ENCODE assay signal across 8 mouse cellular contexts in the genomic region with DNA sequence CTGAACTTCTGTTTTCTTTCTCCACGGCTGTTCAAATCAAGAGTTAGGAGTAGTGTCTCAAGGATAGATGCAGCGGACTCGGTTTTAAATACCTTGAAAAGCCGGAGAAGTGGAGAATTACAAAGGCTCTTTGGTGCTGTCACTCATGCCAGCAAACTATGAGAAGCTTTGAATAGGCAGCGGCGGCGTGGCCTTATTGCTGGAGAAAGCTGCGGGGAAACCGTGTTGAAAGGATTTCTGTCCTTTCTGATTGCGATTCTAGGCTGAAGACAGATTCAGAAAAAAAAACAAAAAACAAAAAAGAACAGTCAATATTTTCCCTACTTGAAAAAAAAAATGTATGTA. TPM values are rescaled to one million over a fixed set of nuclear protein-coding genes. Genes with fewer than 3 reads are reported as not detected.
A peak's percentile ranks its signal among the peaks of the same experiment; 100 is the strongest.
DNase-seq lines count a peak whose midpoint lies in the region; ATAC-seq and TF ChIP-seq lines count a peak whose summit lies in the region.

No protein-coding gene starts in this region.

- H3K4me2 ChIP-seq in liver, embryonic 12.5 days = peak overlapping the region; percentile 87
- H3K4me2 ChIP-seq in stomach, postnatal 0 days (replicated peaks; ENCODE audit: low read depth) = peak overlapping the region; percentile 72

- TF ChIP-seq CTCF in cerebellum, adult 2 months (IDR thresholded peaks at IDR 0.05; ENCODE audit: borderline replicate concordance, insufficient read depth, low read depth, low read length) = no peak
- TF ChIP-seq CTCF in thymus, adult 2 months (IDR thresholded peaks at IDR 0.05; ENCODE audit: borderline replicate concordance, control insufficient read depth, extremely low read depth, insufficient read depth, low read length, poor library complexity) = no peak; the same call in 1 of the 2 replicates
- TF ChIP-seq CTCF in stomach, postnatal 0 days (IDR thresholded peaks at IDR 0.05; ENCODE audit: low read depth) = no peak

- TF ChIP-seq POLR2A in cerebellum, adult 2 months (IDR thresholded peaks at IDR 0.05; ENCODE audit: borderline replicate concordance, insufficient read depth, low read length) = no peak
- TF ChIP-seq POLR2A in thymus, adult 2 months (IDR thresholded peaks at IDR 0.05; ENCODE audit: control insufficient read depth, extremely low read depth, insufficient read depth, low read length, poor library complexity) = no peak

- no peaks in the 10 kb centered on the region for H3K27me3 ChIP-seq in cerebellum, adult 2 months (ENCODE audit: control insufficient read depth, insufficient read depth, low read length)
- no peaks in the 10 kb centered on the region for H3K27me3 ChIP-seq in thymus, adult 2 months (ENCODE audit: control insufficient read depth, insufficient read depth, low read length)
- no peaks in the 10 kb centered on the region for H3K27me3 ChIP-seq in liver, embryonic 12.5 days (replicated peaks)
- H3K27me3 ChIP-seq in stomach, postnatal 0 days (ENCODE audit: control insufficient read depth, insufficient read depth, low read length) = no peaks in the 10 kb centered on the region

- no peak overlapping the region for H3K27ac ChIP-seq in cerebellum, adult 2 months (ENCODE audit: insufficient read depth, low read length)
- H3K27ac ChIP-seq in thymus, adult 2 months (ENCODE audit: control insufficient read depth, insufficient read depth, low read length) = peak overlapping the region; percentile 14; the same call in 1 of the 2 replicates
- H3K27ac ChIP-seq in liver, embryonic 12.5 days = peak overlapping the region; percentile 89
- H3K27ac ChIP-seq in stomach, postnatal 0 days (replicated peaks) = peak overlapping the region; percentile 92

- peak; percentile 38 for ATAC-seq in liver, embryonic 12.5 days
- no peak for ATAC-seq in stomach, postnatal 0 days (ENCODE audit: low FRiP score, low TSS enrichment)

- no peaks in the 10 kb centered on the region for H3K36me3 ChIP-seq in thymus, adult 2 months (ENCODE audit: control insufficient read depth, insufficient read depth, low read length)
- peaks cover 9% of the 10 kb centered on the region; the same call in 1 of the 2 replicates for H3K36me3 ChIP-seq in liver, embryonic 12.5 days
- H3K36me3 ChIP-seq in stomach, postnatal 0 days (ENCODE audit: control insufficient read depth, insufficient read depth, low read length) = no peaks in the 10 kb centered on the region

- H3K4me1 ChIP-seq in cerebellum, adult 2 months (ENCODE audit: control insufficient read depth, insufficient read depth, low read length) = no peaks in the 10 kb centered on the region; the same call in 1 of the 2 replicates
- no peaks in the 10 kb centered on the region for H3K4me1 ChIP-seq in thymus, adult 2 months (replicated peaks; ENCODE audit: control insufficient read depth, insufficient read depth, low read length)
- peaks cover 44% of the 10 kb centered on the region for H3K4me1 ChIP-seq in liver, embryonic 12.5 days
- no peaks in the 10 kb centered on the region for H3K4me1 ChIP-seq in stomach, postnatal 0 days (replicated peaks; ENCODE audit: control insufficient read depth, insufficient read depth)

- no peaks in the 10 kb centered on the region for H3K9me3 ChIP-seq in liver, embryonic 12.5 days (replicated peaks)
- no peaks in the 10 kb centered on the region for H3K9me3 ChIP-seq in stomach, postnatal 0 days (ENCODE audit: control insufficient read depth, low read length)

- WGBS in cerebellum, adult 2 months = under 1% methylated on average over 10 of the region's 10 CpGs
- WGBS in thymus, adult 2 months = under 1% methylated on average over 10 of the region's 10 CpGs
- under 1% methylated on average over 10 of the region's 10 CpGs for WGBS in liver, embryonic 12.5 days (ENCODE audit: insufficient replicate concordance)
- under 1% methylated on average over 10 of the region's 10 CpGs for WGBS in stomach, postnatal 0 days

- DNase-seq in cerebellum, adult 2 months = no peak
- no peak for DNase-seq in cerebellum, postnatal 14 days
- no peak for DNase-seq in thymus, adult 2 months
- no peak for DNase-seq in thymus, postnatal 36 days
- DNase-seq in stomach, postnatal 0 days (ENCODE audit: low spot score) = no peak
- no peak for DNase-seq in layer of hippocampus, postnatal 10 days (ENCODE audit: low spot score in 2 of 2)
- no peak for DNase-seq in urinary bladder, postnatal 10 days (ENCODE audit: low spot score)

- no peak for TF ChIP-seq EP300 in stomach, postnatal 0 days (optimal IDR thresholded peaks at IDR 0.05)

- peak overlapping the region; percentile 58 for H3K4me3 ChIP-seq in cerebellum, adult 2 months (replicated peaks; ENCODE audit: insufficient read depth, low read depth, low read length)
- H3K4me3 ChIP-seq in thymus, adult 2 months (ENCODE audit: control insufficient read depth, insufficient read depth, low read length) = peak overlapping the region; percentile 88
- peak overlapping the region; percentile 79 for H3K4me3 ChIP-seq in liver, embryonic 12.5 days
- H3K4me3 ChIP-seq in stomach, postnatal 0 days (ENCODE audit: low read depth, low read length) = peak overlapping the region; percentile 79

- peak overlapping the region; percentile 72 for H3K9ac ChIP-seq in liver, embryonic 12.5 days
- H3K9ac ChIP-seq in stomach, postnatal 0 days (ENCODE audit: low read length) = peak overlapping the region; percentile 74

RNA-seq across cellular contexts. Expression of a gene that starts 0.4 kb away (rescaled TPM):
- polyA plus RNA-seq in cerebellum, adult 2 months (2012; rRNA removed) = 14.6 and 16.0 TPM in 2 replicates
- polyA plus RNA-seq in thymus, adult 2 months (2012; rRNA removed) = 2.4 and 3.7 TPM in 2 replicates
- polyA plus RNA-seq in liver, embryonic 12.5 days (2016; fragmentation: Nextera tagmentation; extraction: Ambion mirVana) = 19.5 and 21.6 TPM in 2 replicates
- 18.1 and 18.9 TPM in 2 replicates for polyA plus RNA-seq in stomach, postnatal 0 days (2015; fragmentation: Nextera tagmentation; extraction: Ambion mirVana)
- total RNA-seq in layer of hippocampus, postnatal 10 days (2021) = 10 to 100 TPM; 37.0 to 40.8 TPM

RNA-seq across cellular contexts. Expression of a gene that starts 54.3 kb away (rescaled TPM):
- 9.8 and 10.7 TPM in 2 replicates for polyA plus RNA-seq in cerebellum, adult 2 months (2012; rRNA removed)
- 4.2 and 4.5 TPM in 2 replicates for polyA plus RNA-seq in thymus, adult 2 months (2012; rRNA removed)
- 8.8 and 9.6 TPM in 2 replicates for polyA plus RNA-seq in liver, embryonic 12.5 days (2016; fragmentation: Nextera tagmentation; extraction: Ambion mirVana)
- 7.1 and 7.4 TPM in 2 replicates for polyA plus RNA-seq in stomach, postnatal 0 days (2015; fragmentation: Nextera tagmentation; extraction: Ambion mirVana)
- 1 to 10 TPM; 7.0 to 7.5 TPM for total RNA-seq in layer of hippocampus, postnatal 10 days (2021)
